Mouse (Mus musculus) neural tube, embryonic 13.5 days (tissue): Measurements from ENCODE around the gene Atl2. TPM values are rescaled to one million over a fixed set of nuclear protein-coding genes. Genes with fewer than 3 reads are reported as not detected.

Experiments used
- ATAC-seq: fragments of 200-750 bp; cut with Nextera tagmentation; 2 replicates; pipeline ENCODE4 v1.8.0; 2017; ENCODE audit warnings: low read depth, mild to moderate bottlenecking, moderate TSS enrichment, moderate library complexity
- H3K27ac ChIP-seq: fragments of 300-500 bp; sonication (generic); replicated peaks from 2 replicates; pipeline ENCODE4 v1.5.1; 2015; ENCODE audit warnings: moderate library complexity, mild to moderate bottlenecking, inconsistent platforms
- H3K27me3 ChIP-seq: fragments of 300-500 bp; sonication (generic); 2 replicates; pipeline ENCODE4 v1.6.1; 2015; ENCODE audit warnings: mild to moderate bottlenecking, inconsistent platforms
- H3K36me3 ChIP-seq: fragments of 300-500 bp; sonication (generic); 2 replicates; pipeline ENCODE4 v1.6.1; 2015; ENCODE audit warnings: mild to moderate bottlenecking, inconsistent platforms
- H3K4me1 ChIP-seq: fragments of 300-500 bp; sonication (generic); replicated peaks from 2 replicates; pipeline ENCODE4 v1.6.1; 2015; ENCODE audit warnings: inconsistent platforms
- H3K4me2 ChIP-seq: fragments of 300-500 bp; sonication (generic); 2 replicates; pipeline ENCODE4 v1.6.1; 2015; ENCODE audit warnings: inconsistent platforms, mild to moderate bottlenecking, moderate library complexity
- H3K4me3 ChIP-seq: fragments of 300-500 bp; sonication (generic); 2 replicates; pipeline ENCODE4 v1.5.1; 2015; ENCODE audit warnings: mild to moderate bottlenecking, inconsistent platforms
- H3K9ac ChIP-seq: fragments of 300-500 bp; sonication (generic); 2 replicates; pipeline ENCODE4 v1.6.1; 2015; ENCODE audit warnings: moderate library complexity, mild to moderate bottlenecking, inconsistent platforms
- H3K9me3 ChIP-seq: fragments of 300-500 bp; sonication (generic); 2 replicates; pipeline ENCODE4 v1.6.1; 2016; ENCODE audit warnings: inconsistent platforms
- WGBS: fragments of 180-500 bp; shearing (Covaris S2); methylation state at CpG from one replicate; pipeline ENCODE4 v1.1.7; 2015; 5-methylcytosine and 5-hydroxymethylcytosine counted together
- polyA plus RNA-seq: library from polyadenylated mRNA; unstranded; fragments of >200 nt; fragmentation: Nextera tagmentation; extraction: Ambion mirVana; gene quantifications from 2 replicates; pipeline ENCODE4 v1.2.1, GENCODE M21; 2015

The Atl2 gene
- polyA plus RNA-seq, 1 experiment from 2014 or later: 31.5 TPM

DNA sequence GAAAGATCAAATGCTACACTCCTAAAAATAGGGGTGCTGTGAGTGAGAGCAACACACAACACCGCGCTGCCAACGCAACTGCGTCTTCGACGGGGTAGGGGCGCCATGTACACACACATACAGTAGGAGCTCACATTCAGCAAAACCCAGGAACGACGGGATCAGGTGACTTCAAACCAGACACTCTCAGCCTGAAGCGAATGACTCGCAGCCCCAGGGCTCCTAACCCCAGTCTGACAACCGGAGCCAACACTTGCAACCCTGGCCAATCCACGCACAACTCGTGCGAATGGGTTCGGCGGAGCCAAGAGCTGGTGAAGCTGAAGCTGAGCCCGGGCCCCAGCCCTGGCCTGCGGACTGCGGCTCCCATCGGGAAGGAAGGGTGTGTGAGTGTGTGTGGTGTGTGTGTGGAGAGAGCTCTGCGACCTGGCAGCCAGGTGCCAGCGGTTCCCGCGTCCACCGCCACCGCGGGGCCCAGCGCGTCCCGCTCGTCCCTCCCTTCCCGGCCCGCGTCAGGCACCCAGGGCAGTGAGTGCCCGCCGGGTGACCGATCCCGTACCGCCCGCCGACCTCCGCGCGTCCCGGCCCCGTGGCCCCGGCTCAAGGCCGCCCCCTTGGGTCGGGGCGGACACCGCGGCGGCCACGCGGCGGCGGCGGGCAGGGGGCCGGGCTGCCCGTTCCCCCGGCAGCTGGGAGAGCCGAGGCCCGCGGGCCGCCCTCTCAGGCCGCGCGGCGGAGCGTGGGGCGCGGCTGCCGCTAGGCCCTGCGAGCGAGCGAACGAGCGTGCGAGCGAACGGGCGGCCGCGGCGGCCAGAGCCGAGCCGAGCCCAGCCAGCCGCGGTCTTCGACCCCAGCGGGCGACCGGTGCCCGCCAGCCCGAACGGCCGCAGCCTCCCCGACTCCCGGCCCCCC is 696 bp downstream of the Atl2 start:
- Histone ChIP-seq H3K4me2 (peak overlapping the region; percentile 68), H3K9ac (peak overlapping the region; percentile 94), H3K27me3 (peaks cover 27% of the 10 kb centered on the region), H3K9me3 (no peaks in the 10 kb centered on the region), H3K4me1 (peaks cover 32% of the 10 kb centered on the region), H3K4me3 (peak overlapping the region; percentile 94), H3K27ac (peak overlapping the region; percentile 95), H3K36me3 (no peaks in the 10 kb centered on the region)
- ATAC-seq: peak; percentile 82
- under 1% methylated on average over 72 of the region's 100 CpGs for WGBS

DNA sequence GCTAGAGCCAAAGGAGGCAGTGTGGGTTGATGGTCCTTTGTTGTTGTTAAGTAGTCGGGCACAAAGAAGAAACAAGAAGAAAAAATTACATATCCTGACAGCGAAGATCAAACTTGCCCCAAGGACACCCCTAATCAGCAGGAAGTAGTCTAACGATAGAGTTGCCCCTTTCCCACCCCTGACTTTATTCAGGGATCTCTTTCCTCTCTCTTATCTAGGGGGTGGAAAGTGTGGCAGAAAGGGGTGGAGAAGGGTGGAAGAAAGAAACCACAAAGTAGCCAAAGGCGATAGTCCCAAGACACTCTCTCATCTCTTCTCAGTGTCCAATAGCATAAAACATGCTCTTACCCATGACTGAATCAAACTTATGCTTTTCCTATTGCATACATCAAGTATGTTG is 1.9 kb downstream of the Atl2 start:
- Histone ChIP-seq H3K27me3 (peaks cover 27% of the 10 kb centered on the region), H3K9ac (peak overlapping the region; percentile 94), H3K36me3 (no peaks in the 10 kb centered on the region), H3K4me1 (peaks cover 32% of the 10 kb centered on the region), H3K4me3 (peak overlapping the region; percentile 94; the same call in 1 of the 2 replicates), H3K9me3 (no peaks in the 10 kb centered on the region), H3K27ac (no peak overlapping the region), H3K4me2 (peak overlapping the region; percentile 68)
- WGBS: 76% methylated on average over 4 of the region's 4 CpGs
- ATAC-seq: no peak

DNA sequence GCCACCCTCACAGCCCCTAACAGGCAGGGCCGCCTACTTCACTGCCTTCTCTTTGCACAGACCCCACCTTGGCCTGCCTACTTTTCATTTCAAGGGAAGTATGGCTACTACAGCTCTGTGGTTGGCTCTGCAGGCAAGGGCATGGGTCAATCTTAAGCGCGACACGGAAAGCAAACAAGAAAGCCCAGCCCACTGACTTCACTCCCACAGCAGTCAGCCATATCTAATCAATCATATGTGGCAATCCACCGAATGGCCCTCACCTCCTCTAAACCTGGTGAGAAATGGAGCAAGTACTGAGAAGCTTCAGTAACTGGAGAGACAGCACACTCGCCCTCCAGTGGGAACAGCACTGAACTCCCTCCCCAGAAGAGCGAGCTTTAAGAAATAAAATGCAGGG is 4.0 kb downstream of the Atl2 start:
- Histone ChIP-seq H3K27me3 (peaks cover 8% of the 10 kb centered on the region), H3K9me3 (no peaks in the 10 kb centered on the region), H3K4me1 (peaks cover 36% of the 10 kb centered on the region), H3K4me2 (no peak overlapping the region), H3K4me3 (no peak overlapping the region), H3K9ac (no peak overlapping the region), H3K36me3 (no peaks in the 10 kb centered on the region), H3K27ac (no peak overlapping the region)
- ATAC-seq: no peak
- 37% methylated on average over 7 of the region's 7 CpGs for WGBS

- 40% methylated on average over 1 of the region's 1 CpGs for WGBS
- Histone ChIP-seq H3K27ac (no peak overlapping the region), H3K4me2 (no peak overlapping the region), H3K27me3 (no peaks in the 10 kb centered on the region), H3K4me3 (no peak overlapping the region), H3K4me1 (peaks cover 17% of the 10 kb centered on the region), H3K36me3 (no peaks in the 10 kb centered on the region), H3K9ac (no peak overlapping the region), H3K9me3 (no peaks in the 10 kb centered on the region)
- no peak for ATAC-seq
These were observed 8.0 kb downstream of the Atl2 start for GRCm38 (mm10) chr17:79887926-79888325.

DNA sequence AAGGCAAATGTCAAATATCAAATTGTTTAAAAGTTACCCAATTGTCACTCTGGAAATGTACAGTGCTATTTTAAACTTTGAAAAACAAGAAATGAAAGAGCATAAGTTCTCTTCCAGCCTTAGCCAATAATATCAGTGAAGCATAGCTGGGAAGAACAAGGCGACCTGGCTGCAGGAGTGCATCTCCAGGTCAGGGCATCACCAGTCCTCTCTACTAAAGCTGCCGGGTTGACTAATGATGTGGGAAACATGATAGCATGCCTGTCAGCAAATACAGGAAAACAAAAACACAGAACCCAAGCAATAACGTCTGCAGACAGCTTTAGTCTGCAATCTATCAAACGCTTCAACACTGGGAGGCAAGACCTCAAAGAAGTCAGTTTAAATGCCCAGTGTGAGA is 12.7 kb downstream of the Atl2 start:
- 19% methylated on average over 4 of the region's 4 CpGs for whole genome bisulfite sequencing
- Histone ChIP-seq H3K4me1 (peaks cover 8% of the 10 kb centered on the region), H3K9me3 (no peaks in the 10 kb centered on the region), H3K27me3 (no peaks in the 10 kb centered on the region), H3K4me2 (no peak overlapping the region), H3K36me3 (no peaks in the 10 kb centered on the region), H3K27ac (no peak overlapping the region), H3K9ac (no peak overlapping the region), H3K4me3 (no peak overlapping the region)
- no peak for ATAC-seq

DNA sequence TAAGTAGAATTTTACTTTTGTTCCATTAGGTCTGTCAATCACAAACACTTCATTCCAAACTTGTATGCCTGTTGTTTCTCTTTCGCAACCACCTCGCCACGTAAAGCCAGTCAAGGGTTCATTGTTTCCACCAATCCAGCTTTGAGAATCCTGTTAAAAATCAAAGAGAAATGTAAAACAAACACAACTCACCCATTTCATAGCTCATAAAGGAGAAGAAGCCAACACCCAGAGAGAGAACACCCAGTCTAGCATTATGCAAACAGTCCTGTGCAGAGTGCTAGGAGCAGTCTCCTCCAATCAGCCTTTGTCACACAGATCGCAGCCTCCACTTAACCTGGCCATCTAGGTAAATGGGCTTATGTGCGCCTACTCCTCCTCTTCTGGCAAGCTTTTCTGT is 30.9 kb downstream of the Atl2 start:
- no peaks in the 10 kb centered on the region for H3K27me3 ChIP-seq
- no peaks in the 10 kb centered on the region for H3K4me1 ChIP-seq
- no peak overlapping the region for H3K4me3 ChIP-seq
- H3K9ac ChIP-seq: no peak overlapping the region
- no peak for ATAC-seq
- no peaks in the 10 kb centered on the region for H3K9me3 ChIP-seq
- H3K36me3 ChIP-seq: peaks cover 35% of the 10 kb centered on the region
- H3K4me2 ChIP-seq: no peak overlapping the region
- 94% methylated on average over 5 of the region's 5 CpGs for WGBS
- H3K27ac ChIP-seq: no peak overlapping the region

DNA sequence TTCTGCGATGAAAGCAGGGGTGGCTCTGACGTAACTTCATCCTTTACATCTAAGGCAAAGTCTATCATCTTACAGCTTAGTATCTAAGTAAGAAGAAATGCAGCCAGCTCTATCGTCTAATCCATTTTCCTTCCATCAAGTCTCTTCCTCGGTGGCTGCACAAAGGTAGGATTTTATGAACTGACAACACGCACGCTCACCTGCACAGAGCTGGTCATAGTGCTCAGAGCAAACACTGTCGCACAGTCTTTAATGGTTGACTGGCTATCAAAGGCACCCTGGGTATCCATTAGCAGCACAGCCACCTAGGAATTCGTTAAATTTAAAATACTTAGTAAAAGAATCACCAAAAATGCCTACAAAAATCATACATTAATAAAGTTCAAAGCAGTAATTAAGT is 31.4 kb downstream of the Atl2 start:
- H3K9ac ChIP-seq: no peak overlapping the region
- no peaks in the 10 kb centered on the region for H3K9me3 ChIP-seq
- WGBS: 91% methylated on average over 8 of the region's 8 CpGs
- ATAC-seq: no peak
- no peaks in the 10 kb centered on the region for H3K27me3 ChIP-seq
- no peaks in the 10 kb centered on the region for H3K4me1 ChIP-seq
- H3K4me3 ChIP-seq: no peak overlapping the region
- H3K27ac ChIP-seq: no peak overlapping the region
- no peak overlapping the region for H3K4me2 ChIP-seq
- peaks cover 39% of the 10 kb centered on the region for H3K36me3 ChIP-seq

- no peak overlapping the region for H3K4me3 ChIP-seq
- ATAC-seq: peak; percentile 36; the same call in 1 of the 2 replicates
- H3K4me1 ChIP-seq: no peaks in the 10 kb centered on the region
- no peak overlapping the region for H3K9ac ChIP-seq
- H3K27ac ChIP-seq: no peak overlapping the region
- no peak overlapping the region for H3K4me2 ChIP-seq
- no peaks in the 10 kb centered on the region for H3K9me3 ChIP-seq
- WGBS: 82% methylated on average over 1 of the region's 1 CpGs
- peaks cover 61% of the 10 kb centered on the region for H3K36me3 ChIP-seq
- H3K27me3 ChIP-seq: no peaks in the 10 kb centered on the region
These were observed 33.9 kb downstream of the Atl2 start for GRCm38 (mm10) chr17:79862038-79862437.

DNA sequence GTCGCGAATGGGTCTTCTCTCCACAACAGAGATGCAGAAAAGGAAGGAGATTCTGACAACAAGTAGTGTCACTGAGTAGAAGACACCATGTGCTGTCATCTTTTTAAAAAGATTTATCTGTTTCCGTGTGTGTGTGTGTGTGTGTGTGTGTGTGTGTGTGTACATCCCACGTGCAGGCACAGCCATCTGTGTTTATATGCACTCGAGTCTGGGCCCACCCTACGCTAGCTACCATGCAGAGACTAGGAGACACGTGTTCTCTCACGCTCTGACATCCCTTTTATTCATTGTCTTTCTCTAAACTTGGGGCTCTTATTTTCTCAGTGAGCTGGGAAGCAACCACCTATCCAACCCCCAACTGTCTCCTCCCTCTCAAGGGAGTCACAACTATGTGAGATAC is 40.4 kb downstream of the Atl2 start:
- H3K4me3 ChIP-seq: no peak overlapping the region
- H3K27ac ChIP-seq: no peak overlapping the region
- ATAC-seq: no peak
- peaks cover 86% of the 10 kb centered on the region for H3K36me3 ChIP-seq
- 88% methylated on average over 8 of the region's 8 CpGs for WGBS
- no peaks in the 10 kb centered on the region for H3K4me1 ChIP-seq
- H3K27me3 ChIP-seq: no peaks in the 10 kb centered on the region
- H3K4me2 ChIP-seq: no peak overlapping the region
- no peak overlapping the region for H3K9ac ChIP-seq
- no peaks in the 10 kb centered on the region for H3K9me3 ChIP-seq

DNA sequence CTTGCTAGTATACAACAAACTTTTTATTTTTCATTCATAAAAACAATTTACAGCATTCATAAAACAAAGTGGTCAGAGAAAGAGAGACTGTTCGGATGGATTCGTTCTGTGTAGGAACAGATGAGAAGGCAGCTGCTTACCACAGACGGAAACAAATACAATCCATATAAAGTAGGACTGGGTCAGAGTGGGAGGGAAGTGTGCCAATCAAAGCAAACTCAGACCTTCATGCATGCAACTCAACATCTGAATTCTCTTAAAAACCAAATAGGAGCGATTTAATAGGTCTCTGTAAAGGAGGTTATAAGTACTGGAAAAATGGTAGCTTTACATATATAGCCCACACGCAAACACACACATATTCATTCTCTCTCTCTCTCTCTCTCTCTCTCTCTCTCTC is 47.5 kb downstream of the Atl2 start:
- ATAC-seq: no peak
- peaks cover 41% of the 10 kb centered on the region for H3K36me3 ChIP-seq
- H3K27ac ChIP-seq: no peak overlapping the region
- H3K27me3 ChIP-seq: no peaks in the 10 kb centered on the region
- no peak overlapping the region for H3K4me3 ChIP-seq
- 90% methylated on average over 5 of the region's 5 CpGs for WGBS
- no peaks in the 10 kb centered on the region; the same call in 1 of the 2 replicates for H3K9me3 ChIP-seq
- H3K9ac ChIP-seq: no peak overlapping the region
- no peak overlapping the region for H3K4me2 ChIP-seq
- H3K4me1 ChIP-seq: no peaks in the 10 kb centered on the region

DNA sequence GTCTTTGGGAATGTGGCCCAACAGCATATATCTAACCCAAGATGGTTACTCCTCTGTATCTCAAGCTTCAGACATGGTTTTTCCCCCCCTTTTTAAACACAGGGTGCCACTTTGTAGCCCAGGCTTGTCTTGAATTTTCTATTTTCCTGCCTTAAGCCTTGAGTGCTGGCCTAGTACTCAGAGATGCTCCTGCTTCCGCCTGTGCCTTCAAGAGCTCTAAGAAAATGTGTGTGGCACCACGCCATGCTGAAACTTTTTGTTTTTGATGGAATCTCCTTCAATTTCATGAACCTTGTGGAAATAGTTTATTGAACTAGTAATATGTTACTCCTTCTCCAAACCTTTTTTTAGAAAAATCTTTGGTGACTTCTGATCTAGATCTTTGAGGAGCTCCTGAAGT is 49.7 kb downstream of the Atl2 start:
- Histone ChIP-seq H3K36me3 (peaks cover 19% of the 10 kb centered on the region), H3K4me1 (no peaks in the 10 kb centered on the region), H3K27ac (no peak overlapping the region), H3K27me3 (no peaks in the 10 kb centered on the region), H3K9me3 (no peaks in the 10 kb centered on the region; the same call in 1 of the 2 replicates), H3K4me2 (no peak overlapping the region), H3K9ac (no peak overlapping the region), H3K4me3 (no peak overlapping the region)
- WGBS: 96% methylated on average over 2 of the region's 2 CpGs
- ATAC-seq: no peak

DNA sequence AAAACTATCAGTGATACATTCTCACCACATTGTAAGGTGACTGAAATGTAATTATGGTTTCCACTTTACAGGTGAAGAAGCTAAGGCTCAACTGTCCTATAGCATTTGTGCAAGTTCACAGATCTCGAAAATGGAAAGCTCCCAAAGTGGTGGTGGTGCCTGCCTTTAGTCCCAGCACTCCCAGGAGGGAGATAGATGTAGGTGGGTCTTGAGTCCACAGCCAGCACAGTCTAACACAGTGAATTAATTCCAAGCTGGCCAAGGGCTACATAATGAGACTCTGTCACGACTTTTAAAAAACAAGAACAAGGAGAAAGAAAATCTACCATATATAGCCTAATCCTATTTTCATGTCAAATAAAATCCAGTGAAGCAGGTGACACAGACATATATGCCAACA is 50.2 kb downstream of the Atl2 start:
- no peak overlapping the region for H3K27ac ChIP-seq
- 58% methylated on average over 2 of the region's 2 CpGs for WGBS
- no peak overlapping the region for H3K4me2 ChIP-seq
- no peaks in the 10 kb centered on the region for H3K27me3 ChIP-seq
- H3K9ac ChIP-seq: no peak overlapping the region
- H3K4me1 ChIP-seq: no peaks in the 10 kb centered on the region
- peaks cover 17% of the 10 kb centered on the region for H3K36me3 ChIP-seq
- H3K4me3 ChIP-seq: no peak overlapping the region
- no peaks in the 10 kb centered on the region; the same call in 1 of the 2 replicates for H3K9me3 ChIP-seq
- ATAC-seq: no peak
